Mouse (Mus musculus) liver, embryonic 11.5 days (tissue): ENCODE results near the gene Psmd14. TPM values are rescaled to one million over a fixed set of nuclear protein-coding genes. Genes with fewer than 3 reads are reported as not detected.
A peak's percentile ranks its signal among the peaks of the same experiment; 100 is the strongest.

Experiments
- ATAC-seq: fragments of 200-750 bp; cut with Nextera tagmentation; replicated peaks from 2 replicates; pipeline ENCODE4 v1.8.0; 2017; ENCODE audit warnings: moderate number of reproducible peaks, mild to moderate bottlenecking, moderate TSS enrichment, moderate library complexity; ENCODE audit not compliant: low FRiP score
- DNase-seq: peaks from one replicate; pipeline ENCODE4 v3.0.0-alpha.2; 2017; ENCODE audit warnings: low spot score
- H3K27ac ChIP-seq: fragments of 300-500 bp; sonication (generic); 2 replicates; pipeline ENCODE4 v1.5.1; 2014; ENCODE audit warnings: mild to moderate bottlenecking, low read depth, low read length, control low read depth
- H3K27me3 ChIP-seq: fragments of 300-500 bp; sonication (generic); replicated peaks from 2 replicates; pipeline ENCODE4 v1.6.1; 2014; ENCODE audit warnings: low read length, mixed read lengths; ENCODE audit not compliant: control insufficient read depth, insufficient read depth
- H3K36me3 ChIP-seq: fragments of 300-500 bp; sonication (generic); 2 replicates; pipeline ENCODE4 v1.6.1; 2014; ENCODE audit warnings: mild to moderate bottlenecking, low read length, moderate library complexity, mixed read lengths; ENCODE audit not compliant: control insufficient read depth, insufficient read depth
- H3K4me1 ChIP-seq: fragments of 300-500 bp; sonication (generic); replicated peaks from 2 replicates; pipeline ENCODE4 v1.6.1; 2014; ENCODE audit warnings: low read length, mixed read lengths; ENCODE audit not compliant: control insufficient read depth, insufficient read depth
- H3K4me2 ChIP-seq: fragments of 300-500 bp; sonication (generic); 2 replicates; pipeline ENCODE4 v1.6.1; 2014; ENCODE audit warnings: mild to moderate bottlenecking, control low read depth, moderate library complexity
- H3K4me3 ChIP-seq: fragments of 300-500 bp; sonication (generic); 2 replicates; pipeline ENCODE4 v1.5.1; 2014; ENCODE audit warnings: low read depth, low read length, control low read depth
- H3K9ac ChIP-seq: fragments of 300-500 bp; sonication (generic); 2 replicates; pipeline ENCODE4 v1.6.1; 2014; ENCODE audit warnings: low read depth, low read length, control low read depth
- H3K9me3 ChIP-seq: fragments of 300-500 bp; sonication (generic); 2 replicates; pipeline ENCODE4 v1.6.1; 2016; ENCODE audit warnings: low read length, inconsistent platforms, mixed read lengths; ENCODE audit not compliant: control insufficient read depth
- WGBS: fragments of 180-500 bp; shearing (Covaris S2); extraction: QIAGEN DNeasy Blood & Tissue Kit; methylation state at CpG from one replicate; pipeline ENCODE4 v1.1.7; 2014; 5-methylcytosine and 5-hydroxymethylcytosine counted together
- polyA plus RNA-seq: library from polyadenylated mRNA; unstranded; fragments of >200 nt; fragmentation: Nextera tagmentation; extraction: Ambion mirVana; gene quantifications from 2 replicates; pipeline ENCODE4 v1.2.1, GENCODE M21; 2014

The Psmd14 gene
- polyA plus RNA-seq, 1 experiment from 2014 or later: 247 TPM

- WGBS: 78% methylated on average over 5 of the region's 5 CpGs
- H3K27me3 ChIP-seq: no peaks in the 10 kb centered on the region
- no peaks in the 10 kb centered on the region for H3K4me1 ChIP-seq
- H3K36me3 ChIP-seq: no peaks in the 10 kb centered on the region
- H3K9ac ChIP-seq: no peak overlapping the region
- no peak overlapping the region for H3K4me3 ChIP-seq
- ATAC-seq: no peak
- no peak for DNase-seq
- H3K9me3 ChIP-seq: no peaks in the 10 kb centered on the region
- H3K27ac ChIP-seq: no peak overlapping the region
- H3K4me2 ChIP-seq: no peak overlapping the region
Observed at GRCm38 (mm10) chr2:61794960-61795359, 83.5 kb downstream of the Psmd14 start.

GRCm38 (mm10) chr2:61798048-61798447 lies 86.6 kb downstream of the Psmd14 start:
- Histone ChIP-seq H3K9ac (no peak overlapping the region), H3K36me3 (no peaks in the 10 kb centered on the region), H3K4me3 (no peak overlapping the region), H3K27ac (no peak overlapping the region), H3K9me3 (no peaks in the 10 kb centered on the region), H3K4me1 (peaks cover 5% of the 10 kb centered on the region; the same call in 1 of the 2 replicates), H3K4me2 (no peak overlapping the region), H3K27me3 (peaks cover 15% of the 10 kb centered on the region)
- ATAC-seq (no peak), DNase-seq (no peak)
- WGBS: 88% methylated on average over 1 of the region's 1 CpGs

- Histone ChIP-seq H3K4me2 (peak within 1 kb of the TSS; percentile 43; the same call in 1 of the 2 replicates), H3K27me3 (peaks cover 62% of the 10 kb centered on the region)
Observed at GRCm38 (mm10) chr2:61802656-61803251, 91.3 kb downstream of the Psmd14 start, which contains the start of gene Tbr1. Gene Tbr1 (plus strand): TSS chr2:61802930.

GRCm38 (mm10) chr2:61803443-61804367 lies 92.2 kb downstream of the Psmd14 start:
- H3K36me3 ChIP-seq: no peaks in the 10 kb centered on the region
- H3K27ac ChIP-seq: no peak overlapping the region
- no peaks in the 10 kb centered on the region for H3K9me3 ChIP-seq
- peaks cover 69% of the 10 kb centered on the region for H3K27me3 ChIP-seq
- no peak for DNase-seq
- H3K4me1 ChIP-seq: peaks cover 6% of the 10 kb centered on the region; the same call in 1 of the 2 replicates
- H3K4me2 ChIP-seq: peak overlapping the region; percentile 43; the same call in 1 of the 2 replicates
- WGBS: 3% methylated on average over 29 of the region's 29 CpGs
- no peak overlapping the region for H3K9ac ChIP-seq
- H3K4me3 ChIP-seq: no peak overlapping the region
- peak; percentile 28; the same call in 1 of the 2 replicates for ATAC-seq

More at GRCm38 (mm10) chr2:61802656-61803251, 91.3 kb downstream of the Psmd14 start, which contains the start of gene Tbr1:
- WGBS: 9% methylated on average over 11 of the region's 11 CpGs
- peak; percentile 61 for ATAC-seq
- no peaks in the 10 kb centered on the region for H3K9me3 ChIP-seq
- no peaks in the 10 kb centered on the region for H3K36me3 ChIP-seq
- H3K4me1 ChIP-seq: peaks cover 6% of the 10 kb centered on the region; the same call in 1 of the 2 replicates
- no peak within 1 kb of the TSS for H3K9ac ChIP-seq
- peak; percentile 51 for DNase-seq
- H3K27ac ChIP-seq: no peak within 1 kb of the TSS
- no peak within 1 kb of the TSS for H3K4me3 ChIP-seq

- no peak overlapping the region for H3K27ac ChIP-seq
- H3K4me1 ChIP-seq: peaks cover 6% of the 10 kb centered on the region; the same call in 1 of the 2 replicates
- WGBS: 6% methylated on average over 10 of the region's 10 CpGs
- ATAC-seq: no peak
- H3K9ac ChIP-seq: no peak overlapping the region
- H3K4me3 ChIP-seq: no peak overlapping the region
- peak; percentile 37 for DNase-seq
- H3K9me3 ChIP-seq: no peaks in the 10 kb centered on the region
- no peaks in the 10 kb centered on the region for H3K36me3 ChIP-seq
- H3K27me3 ChIP-seq: peaks cover 76% of the 10 kb centered on the region
- no peak overlapping the region for H3K4me2 ChIP-seq
Observed at GRCm38 (mm10) chr2:61804382-61804840, 92.9 kb downstream of the Psmd14 start.

- WGBS: 2% methylated on average over 39 of the region's 39 CpGs
- no peak overlapping the region for H3K9ac ChIP-seq
- H3K4me2 ChIP-seq: peak overlapping the region; percentile 2; the same call in 1 of the 2 replicates
- H3K36me3 ChIP-seq: no peaks in the 10 kb centered on the region
- H3K4me1 ChIP-seq: peaks cover 6% of the 10 kb centered on the region; the same call in 1 of the 2 replicates
- peak; percentile 61 for DNase-seq
- no peak overlapping the region for H3K27ac ChIP-seq
- H3K9me3 ChIP-seq: no peaks in the 10 kb centered on the region
- H3K4me3 ChIP-seq: peak overlapping the region; percentile 2; the same call in 1 of the 2 replicates
- peak; percentile 23; the same call in 1 of the 2 replicates for ATAC-seq
- H3K27me3 ChIP-seq: peaks cover 82% of the 10 kb centered on the region
Observed at GRCm38 (mm10) chr2:61804841-61805540, 93.5 kb downstream of the Psmd14 start.

GRCm38 (mm10) chr2:61805541-61806345 lies 94.2 kb downstream of the Psmd14 start:
- peaks cover 6% of the 10 kb centered on the region; the same call in 1 of the 2 replicates for H3K4me1 ChIP-seq
- peaks cover 90% of the 10 kb centered on the region for H3K27me3 ChIP-seq
- H3K36me3 ChIP-seq: no peaks in the 10 kb centered on the region
- WGBS: 1% methylated on average over 39 of the region's 39 CpGs
- H3K9ac ChIP-seq: no peak overlapping the region
- H3K4me3 ChIP-seq: peak overlapping the region; percentile 2; the same call in 1 of the 2 replicates
- no peak overlapping the region; the same call in 1 of the 2 replicates for H3K4me2 ChIP-seq
- DNase-seq: no peak
- ATAC-seq: no peak
- no peaks in the 10 kb centered on the region for H3K9me3 ChIP-seq
- H3K27ac ChIP-seq: no peak overlapping the region
